In the genomic region with DNA sequence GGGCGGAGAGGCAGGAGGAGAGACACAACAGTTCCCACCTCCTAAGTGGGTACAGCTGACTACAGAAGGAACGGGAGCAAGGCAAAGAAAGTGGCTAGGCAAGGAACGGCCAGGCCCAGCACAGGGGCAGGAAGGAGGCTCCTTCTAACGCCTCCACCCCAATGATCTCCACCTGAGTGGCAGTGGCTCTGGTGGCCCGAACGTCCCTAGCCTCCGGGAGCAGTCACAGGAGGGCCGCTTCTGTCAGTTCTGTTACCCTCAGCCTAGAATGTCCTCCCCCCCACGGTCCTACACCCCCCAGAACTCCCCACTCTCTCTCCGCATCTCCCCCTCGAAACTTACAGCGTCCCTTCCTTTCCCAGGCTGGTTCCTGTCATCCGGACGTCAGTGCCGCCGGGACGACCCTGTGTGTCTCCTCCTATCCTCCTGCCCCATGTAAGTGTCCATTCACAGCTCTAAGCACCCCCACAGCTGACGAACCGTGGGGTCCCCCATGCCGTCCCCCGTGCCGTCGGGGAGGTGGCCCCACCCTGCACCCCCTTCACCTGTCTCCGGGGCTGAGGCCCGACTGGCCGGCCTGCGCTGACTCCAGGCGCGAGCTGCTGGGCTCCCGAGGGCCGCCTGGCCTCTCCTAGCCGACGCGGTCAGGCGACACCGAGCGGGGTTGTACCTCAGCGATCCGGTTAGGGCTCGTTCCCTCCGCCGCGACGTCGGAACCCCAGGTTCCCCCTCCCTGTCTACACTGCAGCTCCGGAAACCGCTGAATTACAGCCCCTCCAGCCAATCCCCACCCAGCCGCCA, we compare ENCODE assay signal across 8 mouse cellular contexts. TPM values are rescaled to one million over a fixed set of nuclear protein-coding genes. Genes with fewer than 3 reads are reported as not detected.
DNase-seq lines count a peak whose midpoint lies in the region; ATAC-seq and TF ChIP-seq lines count a peak whose summit lies in the region.

No protein-coding gene starts in this region.

- ATAC-seq in inflammation-experienced regulatory T-cells, adult 6 months = no peak

- no peaks in the 10 kb centered on the region for H3K9me3 ChIP-seq in forebrain, embryonic 10.5 days

- H3K27me3 ChIP-seq in forebrain, embryonic 10.5 days (ENCODE audit: poor library complexity, severe bottlenecking) = peaks cover 11% of the 10 kb centered on the region
- no peaks in the 10 kb centered on the region for H3K27me3 ChIP-seq in kidney, adult 2 months (replicated peaks; ENCODE audit: control insufficient read depth, insufficient read depth, low read length)

- peak overlapping the region; percentile 83 for H3K4me3 ChIP-seq in forebrain, embryonic 10.5 days
- peak overlapping the region; percentile 98 for H3K4me3 ChIP-seq in kidney, adult 2 months (ENCODE audit: insufficient read depth, low read depth, low read length)

- peak; percentile 47 for DNase-seq in retina, embryonic 14.5 days (ENCODE audit: low spot score)
- no peak for DNase-seq in retina, postnatal 1 day
- DNase-seq in adrenal gland, postnatal 14 days = peak; percentile 43
- no peak for DNase-seq in forebrain, embryonic 10.5 days (ENCODE audit: extremely low spot score, low spot score)
- DNase-seq in kidney, adult 2 months = peak; percentile 52
- peak; percentile 38 for DNase-seq in lung, postnatal 10 days
- no peak for DNase-seq in layer of hippocampus, postnatal 25 days (ENCODE audit: extremely low spot score in 1 of 2, low spot score in 1 of 2)

- H3K27ac ChIP-seq in forebrain, embryonic 10.5 days = peak overlapping the region; percentile 92
- peak overlapping the region; percentile 95 for H3K27ac ChIP-seq in kidney, adult 2 months (ENCODE audit: insufficient read depth, low read depth, low read length)

- peaks cover 27% of the 10 kb centered on the region for H3K4me1 ChIP-seq in forebrain, embryonic 10.5 days
- peaks cover 20% of the 10 kb centered on the region; the same call in 1 of the 2 replicates for H3K4me1 ChIP-seq in kidney, adult 2 months (ENCODE audit: control insufficient read depth, insufficient read depth, low read length)

- no peaks in the 10 kb centered on the region for H3K36me3 ChIP-seq in forebrain, embryonic 10.5 days (replicated peaks)
- H3K36me3 ChIP-seq in kidney, adult 2 months (ENCODE audit: control insufficient read depth, insufficient read depth, low read length) = no peaks in the 10 kb centered on the region

- TF ChIP-seq CTCF in kidney, adult 2 months (conservative IDR thresholded peaks at IDR 0.05; ENCODE audit: insufficient read depth, insufficient read length, low read depth, low read length) = no peak

- peak; percentile 92 for TF ChIP-seq POLR2A in kidney, adult 2 months (IDR thresholded peaks at IDR 0.05; ENCODE audit: low read depth, low read length)

- under 1% methylated on average over 47 of the region's 48 CpGs for WGBS in forebrain, embryonic 10.5 days
- under 1% methylated on average over 48 of the region's 48 CpGs for WGBS in kidney, adult 2 months

RNA-seq across cellular contexts. Expression of a gene that starts 0.4 kb away (rescaled TPM):
- total RNA-seq in adrenal gland, postnatal 14 days (2021) = 75.1 and 82.4 TPM in 2 replicates
- polyA plus RNA-seq in forebrain, embryonic 10.5 days (2016; fragmentation: Nextera tagmentation; extraction: Ambion mirVana) = 15.0 and 15.6 TPM in 2 replicates
- 55.5 and 57.2 TPM in 2 replicates for polyA plus RNA-seq in kidney, adult 2 months (2012; rRNA removed)
- total RNA-seq in layer of hippocampus, postnatal 25 days (2021) = 10 to 100 TPM; 32.9 to 34.4 TPM
- 100 to 1,000 TPM in 1 of 3 experiments, 10 to 100 TPM in 2; 79.3 to 111 (median 99.2) TPM for polyA plus RNA-seq in inflammation-experienced regulatory T-cells, adult 6 months (2017; shearing (Covaris generic))

RNA-seq across cellular contexts. Expression of a gene that starts 31.8 kb away (rescaled TPM):
- total RNA-seq in adrenal gland, postnatal 14 days (2021) = 290 and 306 TPM in 2 replicates
- polyA plus RNA-seq in forebrain, embryonic 10.5 days (2016; fragmentation: Nextera tagmentation; extraction: Ambion mirVana) = 16.1 and 16.6 TPM in 2 replicates
- 32.1 and 35.0 TPM in 2 replicates for polyA plus RNA-seq in kidney, adult 2 months (2012; rRNA removed)
- total RNA-seq in layer of hippocampus, postnatal 25 days (2021) = 10 to 100 TPM; 14.2 to 15.8 TPM
- under 1 TPM in 2 of 3 experiments, not detected in 1; 0.09 to 0.26 TPM for polyA plus RNA-seq in inflammation-experienced regulatory T-cells, adult 6 months (2017; shearing (Covaris generic))

Comparison
In these comparisons a context has a peak if more than half of its experiments do, and no peak if none do; other contexts are left out.
1. DNase-seq: peak in retina, embryonic 14.5 days (single experiment), adrenal gland, postnatal 14 days (single experiment), kidney, adult 2 months (single experiment) and lung, postnatal 10 days (single experiment); none in retina, postnatal 1 day (single experiment), forebrain, embryonic 10.5 days (single experiment) and layer of hippocampus, postnatal 25 days (0 of 2).
2. RNA of a gene that starts 31.8 kb away (polyA plus RNA-seq): 32.1 to 35.0 TPM in kidney, adult 2 months and 16.1 to 16.6 TPM in forebrain, embryonic 10.5 days; 0.09 to 0.26 TPM in inflammation-experienced regulatory T-cells, adult 6 months; every median in the first group is over 10 times any median in the second.